29 mouse cellular contexts compared by ENCODE assay signal in the genomic region with DNA sequence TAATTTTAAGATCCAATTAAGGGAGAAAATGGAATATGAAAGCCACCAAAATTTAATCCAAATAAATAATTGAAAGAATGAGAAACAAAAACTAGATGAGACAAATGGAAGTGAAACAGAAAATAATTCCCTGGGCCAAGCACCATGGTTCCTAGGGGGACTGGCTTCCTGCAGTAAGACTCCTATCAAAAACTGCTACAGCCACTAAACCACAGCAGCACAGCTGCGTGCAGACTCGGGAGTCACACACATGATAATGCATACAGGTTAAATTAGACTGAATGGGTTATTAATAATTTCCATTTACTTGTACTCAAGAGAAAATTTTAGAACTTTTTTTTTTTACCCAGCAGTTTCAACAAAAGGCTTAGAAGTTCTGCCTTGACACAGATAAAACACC.
"Had no signal": no experiment of that assay in that cellular context is flagged by ENCODE, and none has a peak within 500 bp of the region (broad histone marks: within the 10 kb centered on the region; RNA-seq: fewer than 3 reads in every experiment).

No protein-coding gene starts in this region.

- ATAC-seq: forebrain, embryonic 13.5 days; forebrain, embryonic 14.5 days; forebrain, embryonic 15.5 days; forebrain, embryonic 16.5 days; forebrain, postnatal 0 days had no signal

- H3K27me3 ChIP-seq: embryonic facial prominence, embryonic 12.5 days; embryonic facial prominence, embryonic 15.5 days; forebrain, embryonic 12.5 days; forebrain, embryonic 13.5 days; forebrain, embryonic 15.5 days had no signal

- DNase-seq: cerebellum, adult 2 months; cerebellum, adult 8-10 months; cerebellum, adult 9-10 months; cerebellum, adult 9-11 months; cerebellum, postnatal 10 days; cerebellum, postnatal 14 days; cerebellum, postnatal 25 days; cerebellum, postnatal 36 days; embryo, embryonic 11 days; forebrain, postnatal 0 days; gastrocnemius, adult 2 months; gastrocnemius, postnatal 10 days; gastrocnemius, postnatal 14 days; gastrocnemius, postnatal 25 days; gastrocnemius, postnatal 36 days; heart, adult 11 months; heart, adult 18-20 months; heart, adult 2 months had no signal

- H3K4me2 ChIP-seq: embryonic facial prominence, embryonic 12.5 days; embryonic facial prominence, embryonic 13.5 days; embryonic facial prominence, embryonic 15.5 days; forebrain, embryonic 12.5 days; forebrain, embryonic 13.5 days; forebrain, embryonic 15.5 days had no signal

- H3K4me1 ChIP-seq: embryonic facial prominence, embryonic 10.5 days; embryonic facial prominence, embryonic 12.5 days; embryonic facial prominence, embryonic 13.5 days; embryonic facial prominence, embryonic 15.5 days; forebrain, embryonic 10.5 days; forebrain, embryonic 12.5 days; forebrain, embryonic 13.5 days; forebrain, embryonic 15.5 days had no signal

- H3K36me3 ChIP-seq: embryonic facial prominence, embryonic 10.5 days; embryonic facial prominence, embryonic 12.5 days; embryonic facial prominence, embryonic 13.5 days; embryonic facial prominence, embryonic 15.5 days; forebrain, embryonic 10.5 days; forebrain, embryonic 12.5 days; forebrain, embryonic 15.5 days had no signal

- H3K9me3 ChIP-seq: embryonic facial prominence, embryonic 10.5 days; embryonic facial prominence, embryonic 12.5 days; embryonic facial prominence, embryonic 13.5 days; embryonic facial prominence, embryonic 15.5 days; forebrain, embryonic 10.5 days; forebrain, embryonic 12.5 days; forebrain, embryonic 13.5 days; forebrain, embryonic 15.5 days had no signal

- H3K4me3 ChIP-seq: embryonic facial prominence, embryonic 10.5 days; embryonic facial prominence, embryonic 12.5 days; embryonic facial prominence, embryonic 13.5 days; embryonic facial prominence, embryonic 15.5 days; erythroblast, embryonic 14.5 days; forebrain, embryonic 10.5 days; forebrain, embryonic 12.5 days; forebrain, embryonic 13.5 days; forebrain, embryonic 15.5 days; gastrocnemius, adult 2 months; heart, adult 2 months had no signal

- H3K9ac ChIP-seq: embryonic facial prominence, embryonic 12.5 days; embryonic facial prominence, embryonic 13.5 days; embryonic facial prominence, embryonic 15.5 days; forebrain, embryonic 12.5 days; forebrain, embryonic 13.5 days; forebrain, embryonic 15.5 days; forebrain, postnatal 0 days had no signal

- H3K27ac ChIP-seq: embryonic facial prominence, embryonic 10.5 days; embryonic facial prominence, embryonic 12.5 days; embryonic facial prominence, embryonic 13.5 days; embryonic facial prominence, embryonic 15.5 days; forebrain, embryonic 10.5 days; forebrain, embryonic 12.5 days; forebrain, embryonic 13.5 days; forebrain, embryonic 15.5 days; gastrocnemius, adult 2 months; heart, adult 2 months had no signal
